Mouse (Mus musculus) left cerebral cortex, adult 8-10 months (tissue): ENCODE measurements around the gene Cops7b. TPM values are rescaled to one million over a fixed set of nuclear protein-coding genes. Genes with fewer than 3 reads are reported as not detected.
"Not testable (repeated sequence)": the region's sequence is repeated elsewhere in the genome, so short reads cannot be mapped to it uniquely, and the experiment has no call there.

Experiments
- DNase-seq, 2 experiments: peaks; one replicate each; pipeline ENCODE4 v3.0.0; 2022; ENCODE audit warnings: low spot score in 2 of 2
- total RNA-seq, 4 experiments: library from RNA; stranded (reverse); gene quantifications; 2 replicates each; pipeline ENCODE4 v1.2.4; 2022

The Cops7b gene
- 10 to 100 TPM; 17.0 to 24.9 (median 22.3) TPM for total RNA-seq

DNA sequence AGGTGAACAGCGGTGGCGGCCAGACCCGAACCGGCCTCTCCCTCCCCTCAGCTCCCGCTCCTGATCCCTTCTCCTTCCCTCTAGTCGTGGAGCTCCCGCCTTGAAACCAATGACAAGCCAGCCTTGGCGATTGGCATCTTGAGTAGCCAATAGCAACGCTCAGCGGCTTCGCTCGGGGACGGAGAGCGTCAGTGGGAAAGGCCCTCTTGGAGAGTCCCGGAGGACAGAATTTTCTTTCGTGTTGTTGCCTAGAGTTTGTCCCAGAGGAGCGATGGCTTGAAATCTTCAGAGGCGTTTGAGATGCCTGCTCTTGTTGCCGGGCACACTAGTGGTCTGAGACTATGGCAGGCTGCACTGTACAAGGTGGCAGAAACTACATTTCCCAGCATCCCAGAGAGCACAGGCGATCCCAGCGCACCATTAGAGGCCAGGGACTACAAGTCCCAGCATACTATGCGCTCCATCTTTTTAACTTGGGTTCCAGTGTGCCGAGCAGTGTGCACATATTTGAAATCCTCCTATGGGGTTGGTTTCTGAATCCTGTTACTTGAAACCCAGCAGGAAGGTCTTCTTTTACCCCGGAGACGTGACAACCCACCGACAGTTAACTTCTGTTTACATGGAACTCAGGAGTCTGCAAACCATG lies at the start of gene Cops7b, which contains the start of gene Pde6d:
Gene Cops7b (plus strand): TSS at position 454 of the 646 bp plus-strand sequence.
Gene Pde6d (minus strand): TSS at position 179 of the 646 bp plus-strand sequence.
- DNase-seq: peak; percentile 93 to 96

DNA sequence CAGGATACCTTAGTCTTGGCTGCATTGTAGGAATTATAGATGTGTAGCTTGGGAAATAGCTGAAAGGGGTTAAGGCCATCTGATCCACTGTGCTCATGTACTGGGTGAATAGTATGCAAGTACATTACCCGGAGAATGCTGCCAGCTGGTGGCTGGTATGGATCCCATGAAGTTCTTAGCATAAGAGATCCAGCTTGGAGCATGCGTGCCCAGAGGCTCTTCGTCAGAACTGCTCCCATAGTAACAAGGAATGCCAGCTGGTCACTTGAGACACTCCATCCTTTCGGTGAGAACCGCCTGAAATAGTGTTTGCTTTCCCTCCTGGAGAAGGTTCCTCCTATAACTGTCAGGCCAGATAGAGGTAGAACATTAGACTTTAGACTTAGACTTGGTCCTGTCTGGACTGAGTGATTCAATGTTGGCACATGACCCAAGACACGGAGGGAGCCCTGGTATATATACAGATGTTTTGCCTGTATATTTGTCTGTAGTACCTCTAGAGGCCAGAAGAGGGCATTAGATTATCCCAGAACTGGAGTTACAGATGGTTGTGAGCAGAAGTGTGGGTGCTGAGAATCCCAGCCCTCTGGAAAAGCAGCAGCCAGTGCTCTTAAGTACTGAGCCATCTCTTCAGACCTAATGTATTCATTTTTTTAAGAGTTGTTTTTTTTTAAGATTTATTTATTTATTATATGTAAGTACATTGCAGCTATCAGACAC lies 49.1 kb upstream of the Cops7b start:
- peak in 1 of 2 experiments; percentile 68 for DNase-seq

DNA sequence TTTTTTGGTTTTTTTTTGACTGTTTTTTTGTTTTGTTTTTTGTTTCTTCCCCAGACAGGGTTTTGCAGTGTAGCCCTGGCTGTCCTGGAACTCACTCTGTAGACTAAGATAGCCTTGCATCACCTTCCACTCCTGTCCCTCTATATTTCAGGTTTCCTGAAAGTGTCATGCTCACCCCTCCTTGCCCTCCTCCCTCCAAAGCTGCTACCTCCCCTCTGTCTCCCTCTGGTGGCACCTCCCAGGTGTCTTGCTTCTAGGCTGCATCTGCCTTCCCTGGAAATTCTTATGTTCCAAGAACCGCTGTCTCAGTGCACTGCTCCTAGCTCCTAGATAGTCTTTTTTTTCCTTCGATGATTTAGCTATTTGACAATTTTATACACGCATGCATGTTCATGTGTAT lies 44.3 kb upstream of the Cops7b start:
- no peak for DNase-seq

DNA sequence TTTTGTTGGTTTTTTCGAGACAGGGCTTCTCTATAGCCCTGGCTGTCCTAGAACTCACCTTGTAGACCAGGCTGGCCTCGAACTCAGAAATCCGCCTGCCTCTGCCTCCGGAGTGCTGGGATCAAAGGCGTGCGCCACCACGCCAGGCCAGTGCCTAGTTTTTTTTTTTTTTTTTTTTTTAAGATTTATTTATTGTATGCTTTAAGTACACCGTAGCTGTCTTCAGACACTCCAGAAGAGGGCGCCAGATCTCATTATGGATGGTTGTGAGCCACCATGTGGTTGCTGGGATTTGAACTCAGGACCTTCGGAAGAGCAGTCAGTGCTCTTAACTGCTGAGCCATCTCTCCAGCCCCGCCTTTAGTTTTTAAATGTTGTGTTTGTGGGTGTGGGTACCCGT lies 43.1 kb upstream of the Cops7b start:
- not testable (repeated sequence) for DNase-seq

DNA sequence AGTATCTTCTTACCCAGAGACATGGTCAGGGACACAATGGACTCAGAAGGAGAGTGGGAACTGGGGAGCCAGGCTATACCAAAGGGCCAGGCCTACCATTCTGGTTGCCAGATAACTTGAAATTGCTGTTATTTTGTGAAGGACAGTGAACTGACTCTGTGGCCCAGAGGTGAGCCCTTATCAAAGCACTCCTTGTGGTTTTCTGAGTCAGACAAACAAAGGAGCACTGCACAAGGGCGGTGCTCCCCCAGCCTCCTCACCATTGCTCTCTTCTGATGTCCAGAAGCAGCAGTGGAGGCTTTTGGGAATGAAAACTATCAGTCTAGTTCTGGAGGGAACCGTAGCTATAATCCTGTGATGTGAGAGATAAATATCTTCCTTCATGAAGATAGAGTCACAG lies 40.1 kb upstream of the Cops7b start:
- DNase-seq: no peak

DNA sequence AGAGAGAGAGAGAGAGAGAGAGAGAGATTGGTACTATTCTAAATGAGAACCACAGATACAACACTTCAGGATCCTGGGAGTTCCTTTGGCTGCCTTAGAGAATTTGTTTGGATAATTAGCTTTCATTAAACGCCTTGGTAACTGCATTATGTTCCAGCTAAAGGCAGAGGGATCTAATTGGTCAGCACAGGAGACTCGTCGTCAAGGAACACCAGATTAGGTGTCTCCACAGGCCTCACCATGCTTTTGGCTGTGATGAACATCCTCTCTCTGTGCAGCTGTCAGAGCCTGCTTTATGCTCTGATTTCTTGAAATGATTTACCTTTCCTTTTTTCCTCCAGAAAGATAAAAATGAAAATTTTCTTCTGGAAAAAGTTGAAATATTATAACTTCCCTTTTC lies 35.9 kb upstream of the Cops7b start:
- DNase-seq: no peak

DNA sequence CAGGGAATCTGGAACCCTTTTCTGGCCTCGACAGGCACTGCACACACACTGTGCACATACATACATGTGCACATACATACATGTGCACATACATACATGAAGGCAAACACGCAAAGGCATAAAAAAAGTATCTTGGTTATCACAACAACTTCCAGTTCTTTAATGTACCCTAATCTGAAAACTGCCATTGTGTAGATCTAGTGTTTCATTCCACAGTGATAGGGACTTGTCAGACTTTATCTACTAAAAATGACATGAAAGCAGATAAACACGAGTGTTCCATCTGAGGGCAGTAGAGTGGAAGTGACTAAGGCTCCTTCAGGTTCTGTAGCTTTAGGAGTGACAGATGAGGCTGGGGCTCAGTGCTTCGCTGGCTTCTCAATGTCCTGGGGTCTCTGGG lies 31.4 kb upstream of the Cops7b start:
- no peak for DNase-seq

DNA sequence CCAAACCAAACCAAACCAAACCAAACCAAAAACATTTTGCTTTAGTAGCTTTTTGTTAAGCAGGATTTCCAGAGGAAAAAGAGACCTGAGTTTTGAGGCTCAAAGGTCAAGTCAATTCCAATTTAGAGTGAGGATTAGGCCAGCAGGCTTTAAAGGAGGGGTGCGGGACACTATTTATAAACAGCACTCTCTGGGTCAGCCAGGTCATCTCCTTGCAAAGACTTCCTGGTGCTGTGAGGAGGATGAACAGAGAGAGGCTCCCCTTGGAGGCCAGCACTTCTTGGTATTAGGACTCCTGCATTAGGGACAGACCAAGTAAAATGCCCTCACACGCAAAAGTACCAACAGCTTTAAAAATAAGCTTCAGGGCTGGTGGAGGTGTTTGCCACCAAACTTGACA lies 30.8 kb upstream of the Cops7b start:
- DNase-seq: no peak

DNA sequence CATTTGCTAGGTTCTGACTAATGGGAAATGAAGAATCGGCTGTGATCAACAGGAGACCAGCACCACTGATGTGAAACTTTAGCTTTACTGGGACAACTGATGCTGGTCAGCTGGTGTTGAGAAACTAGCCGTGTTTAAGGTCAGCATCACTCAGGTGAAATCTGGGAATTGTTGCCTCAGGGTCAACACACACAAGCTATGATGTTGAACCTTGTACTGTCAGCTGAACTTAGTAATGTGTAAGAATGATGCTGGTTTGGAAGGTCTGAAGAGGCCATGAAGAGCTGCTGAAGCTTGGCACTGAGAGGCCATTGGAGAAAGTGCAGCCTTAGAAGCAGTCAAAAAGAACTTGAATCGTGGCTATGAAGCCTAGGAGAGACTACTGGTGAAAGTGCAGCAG lies 27.0 kb upstream of the Cops7b start:
- DNase-seq: no peak

DNA sequence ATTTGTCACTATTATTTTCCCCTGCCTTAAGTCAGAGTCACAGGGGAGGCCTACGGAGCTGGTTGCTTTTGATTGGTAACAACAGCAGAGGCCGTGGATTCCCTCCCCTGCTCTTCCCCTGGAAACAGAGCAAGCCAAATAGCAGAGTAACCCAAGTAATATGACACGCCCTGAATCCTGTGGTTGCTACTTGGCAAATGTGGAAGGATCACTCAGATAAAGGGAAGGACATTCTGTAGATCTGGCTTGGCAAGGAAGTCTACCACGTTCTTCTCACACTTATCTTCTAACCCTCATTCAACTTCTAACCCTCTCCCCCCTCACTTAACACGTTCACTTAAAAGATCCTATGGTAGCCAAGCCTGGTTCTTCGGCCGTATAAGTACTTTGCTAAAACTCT lies 24.8 kb upstream of the Cops7b start:
- no peak for DNase-seq

DNA sequence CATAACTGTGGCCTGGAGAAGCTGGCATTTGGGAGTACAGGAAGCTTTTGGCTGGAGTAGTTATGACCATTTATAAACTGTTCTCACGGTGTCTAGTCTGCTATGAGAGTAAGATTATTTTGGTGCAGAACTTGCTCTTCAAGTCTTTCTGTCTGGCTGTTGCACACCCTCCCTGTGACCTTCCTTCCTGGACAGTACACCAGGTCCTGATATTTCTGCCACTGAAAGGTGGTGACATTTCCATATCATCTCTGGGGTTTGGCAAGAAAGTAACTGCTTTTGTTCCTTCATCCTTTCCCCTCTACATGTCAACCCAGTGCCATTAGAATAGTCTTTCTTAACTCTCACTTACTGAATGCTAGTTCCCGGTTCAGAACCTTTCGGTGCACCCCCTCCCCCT lies 23.5 kb upstream of the Cops7b start:
- no peak for DNase-seq

DNA sequence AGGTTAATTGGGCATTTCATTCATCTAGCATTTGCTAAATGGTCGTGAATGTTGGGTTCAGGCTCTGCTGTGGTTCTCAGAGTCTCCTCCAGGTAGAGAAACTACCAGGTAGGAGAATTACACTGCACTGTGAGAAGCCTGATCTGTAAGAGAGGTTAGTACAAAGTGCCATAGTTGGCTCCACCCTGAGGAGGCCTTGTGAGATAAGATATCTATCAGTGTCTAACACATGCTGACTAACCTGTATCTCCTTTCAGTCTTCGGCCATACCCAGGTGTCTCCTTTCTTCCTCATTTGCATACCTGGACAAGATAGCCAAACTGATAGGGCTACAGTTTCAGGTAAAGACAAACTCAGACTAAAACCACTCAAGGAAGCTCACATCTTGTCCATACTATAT lies 20.0 kb upstream of the Cops7b start:
- no peak for DNase-seq

DNA sequence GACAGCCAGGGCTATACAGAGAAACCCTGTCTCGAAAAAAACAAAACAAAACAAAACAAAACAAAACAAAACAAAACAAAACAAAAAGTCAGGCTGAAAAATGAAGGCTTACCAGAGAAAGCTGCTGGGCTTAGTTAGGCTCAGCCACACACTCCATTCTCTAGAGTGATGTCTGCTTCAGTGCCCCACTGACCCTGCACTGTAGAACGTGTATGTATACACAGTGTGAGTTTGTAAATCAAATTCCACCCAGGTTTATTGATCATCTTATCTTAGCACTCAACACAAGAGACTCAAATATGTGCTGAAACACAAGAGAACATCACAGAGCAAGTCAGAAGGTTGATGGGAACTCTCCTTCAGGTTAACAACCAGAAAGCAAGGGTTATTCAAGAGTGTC lies 14.3 kb upstream of the Cops7b start:
- DNase-seq: no peak

DNA sequence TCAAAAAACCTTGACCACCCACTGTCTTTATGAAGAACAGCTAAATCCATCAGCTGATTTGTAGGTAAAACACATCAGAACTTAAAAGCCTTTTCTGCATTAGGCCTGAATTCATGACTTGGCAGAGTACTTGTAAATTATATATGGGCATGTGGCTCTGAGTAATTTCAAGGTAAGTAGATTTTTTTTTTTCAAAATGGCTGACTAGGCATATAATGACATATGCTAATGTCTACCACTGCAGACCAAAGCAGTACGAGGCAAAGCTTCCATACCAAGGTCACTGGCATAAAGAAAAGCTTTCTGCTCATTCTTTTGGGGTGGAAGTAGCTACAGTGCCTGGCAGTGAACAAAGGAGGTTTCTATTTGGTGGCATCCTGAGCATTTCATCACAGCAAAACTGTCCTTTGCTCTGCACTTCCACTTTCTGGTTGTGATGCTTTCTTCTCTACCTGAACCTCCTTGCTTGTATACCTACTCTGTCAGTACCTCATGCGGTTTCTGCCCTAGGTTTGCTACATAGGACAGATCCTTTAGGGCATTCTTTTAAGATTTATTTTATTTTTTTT lies 13.3 kb upstream of the Cops7b start:
- DNase-seq: no peak

DNA sequence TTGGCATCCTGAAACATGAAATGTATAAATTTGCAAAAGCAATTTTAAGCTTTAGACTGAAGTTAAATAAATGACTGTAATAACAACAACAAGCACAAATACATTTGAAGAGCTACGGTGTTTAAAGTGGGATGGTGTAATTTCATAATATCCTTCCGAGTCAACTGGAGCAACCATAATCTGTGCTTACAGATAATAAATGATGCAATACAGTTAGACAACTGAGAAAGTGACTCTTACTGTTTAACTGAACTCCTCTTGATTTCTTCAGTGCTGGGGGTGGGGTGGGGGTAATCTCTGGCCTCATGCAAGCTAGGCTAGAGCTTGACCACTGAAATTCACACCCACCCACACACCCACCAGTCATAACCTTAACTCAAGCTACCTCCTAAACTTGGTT lies 11.3 kb upstream of the Cops7b start:
- DNase-seq: no peak

DNA sequence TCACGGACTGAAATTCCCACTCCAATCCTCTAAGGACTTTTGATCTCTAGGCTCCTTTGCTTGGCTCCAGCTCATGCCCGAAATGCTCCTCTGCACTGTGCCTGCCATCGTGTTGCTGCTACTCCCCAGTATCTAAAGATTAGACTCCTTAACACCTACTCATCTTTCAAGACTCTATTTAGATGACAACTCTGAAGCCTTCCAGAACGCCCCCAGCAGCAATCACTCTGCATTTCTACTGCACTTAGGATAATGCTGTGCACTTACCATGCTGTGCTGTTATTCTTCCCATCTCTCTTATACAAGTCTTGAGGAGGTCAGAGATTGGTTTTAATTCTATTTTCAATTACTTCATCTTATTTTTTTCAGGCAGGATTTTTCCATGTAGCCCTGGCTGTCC lies 10.8 kb upstream of the Cops7b start:
- DNase-seq: no peak

DNA sequence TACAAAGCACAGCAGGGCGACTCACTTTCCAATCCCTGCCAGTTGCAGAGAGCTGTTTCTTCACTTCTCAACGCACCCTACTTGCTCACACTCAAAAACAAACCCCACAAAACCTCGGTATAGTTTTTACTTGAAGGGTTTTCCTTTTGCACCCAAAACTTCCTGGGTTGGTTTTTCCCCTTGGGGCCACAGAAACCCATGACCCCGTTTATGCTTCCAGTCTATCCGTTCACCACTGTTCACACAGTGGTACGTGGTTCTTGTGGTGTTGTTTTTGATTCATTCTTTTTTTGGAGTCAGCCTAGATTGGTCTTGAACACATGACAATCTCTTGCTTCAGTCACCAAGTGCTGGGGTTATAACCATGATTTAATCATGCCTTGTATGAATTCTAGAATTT lies 2.3 kb upstream of the Cops7b start:
- no peak for DNase-seq

DNA sequence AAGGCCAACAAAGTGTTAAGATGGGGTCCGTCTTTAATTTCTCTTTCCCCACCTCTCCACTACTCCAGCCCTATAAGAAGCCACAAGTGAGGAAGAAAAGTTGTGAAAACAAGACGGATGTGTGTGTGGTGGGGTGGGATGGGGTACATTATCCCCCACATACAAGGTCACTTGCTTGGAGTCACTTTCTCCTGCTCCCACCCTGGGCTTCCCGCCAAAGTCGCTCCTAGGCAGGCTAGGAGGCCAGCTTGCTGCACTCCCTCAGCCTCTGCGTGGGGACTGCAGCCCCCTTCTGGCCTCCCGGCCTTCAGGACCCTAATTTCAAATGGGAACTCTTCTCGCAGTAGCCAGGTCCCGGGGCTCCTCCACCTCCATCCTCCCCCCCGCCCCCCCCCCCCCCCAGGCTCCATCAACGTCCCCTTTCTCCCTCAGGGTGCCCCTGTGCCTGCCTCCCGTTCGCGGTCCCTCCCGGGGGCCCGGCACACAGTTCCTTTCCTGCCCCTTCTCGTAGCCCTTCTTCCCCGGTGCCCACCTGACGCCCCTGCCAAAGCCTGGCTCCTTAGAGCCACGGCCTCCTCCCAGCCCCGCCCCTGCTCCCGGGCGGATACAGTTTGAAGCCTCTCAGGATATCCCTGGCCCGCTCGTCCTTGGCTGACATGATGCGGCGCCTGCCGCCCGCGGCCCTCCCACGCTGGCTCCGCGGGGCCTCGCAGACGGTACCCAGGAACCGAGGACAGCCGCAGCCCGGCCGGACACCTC lies 833 bp upstream of the Cops7b start:
- peak in 1 of 2 experiments; percentile 17 for DNase-seq

DNA sequence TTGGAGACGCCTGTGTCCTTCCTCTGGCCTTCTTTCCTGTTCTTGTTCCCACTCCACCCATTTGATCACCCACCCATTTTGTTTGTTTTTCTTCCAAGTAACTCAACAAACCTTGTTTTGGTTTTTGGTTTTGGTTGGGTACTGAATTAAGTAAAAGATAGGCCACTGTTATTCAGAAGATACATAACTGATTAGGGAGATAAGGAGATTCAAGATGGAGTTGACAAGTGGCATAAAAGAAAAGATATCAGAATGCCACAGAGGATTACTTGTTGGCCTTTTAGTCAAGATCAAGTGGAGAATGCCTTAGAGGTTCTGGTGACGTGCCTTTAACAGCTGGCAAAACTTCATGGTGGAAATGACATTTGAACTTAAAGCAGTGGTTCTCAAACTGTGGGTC lies 1.0 kb downstream of the Cops7b start:
- DNase-seq: no peak

DNA sequence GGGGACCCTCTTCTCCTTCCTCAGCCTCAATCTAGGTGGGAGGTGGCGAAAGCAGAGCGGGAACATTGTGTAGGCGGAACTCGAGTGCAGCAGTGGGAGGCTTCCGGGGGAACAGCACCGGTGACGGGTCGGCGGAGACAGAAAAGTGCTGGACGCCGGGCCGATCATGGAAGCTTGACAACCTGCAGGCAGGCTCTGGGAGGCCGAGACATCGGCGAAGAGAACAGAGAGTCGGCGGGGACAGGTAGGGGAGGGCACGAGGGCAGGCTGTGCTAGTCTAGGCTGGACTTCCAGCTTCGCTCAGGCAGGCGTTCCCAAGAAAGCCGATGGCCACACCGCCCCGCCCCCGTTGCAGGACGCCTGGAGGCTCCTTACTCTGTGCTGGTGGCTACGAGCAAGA lies 4.3 kb downstream of the Cops7b start:
- DNase-seq: peak; percentile 65 to 69

DNA sequence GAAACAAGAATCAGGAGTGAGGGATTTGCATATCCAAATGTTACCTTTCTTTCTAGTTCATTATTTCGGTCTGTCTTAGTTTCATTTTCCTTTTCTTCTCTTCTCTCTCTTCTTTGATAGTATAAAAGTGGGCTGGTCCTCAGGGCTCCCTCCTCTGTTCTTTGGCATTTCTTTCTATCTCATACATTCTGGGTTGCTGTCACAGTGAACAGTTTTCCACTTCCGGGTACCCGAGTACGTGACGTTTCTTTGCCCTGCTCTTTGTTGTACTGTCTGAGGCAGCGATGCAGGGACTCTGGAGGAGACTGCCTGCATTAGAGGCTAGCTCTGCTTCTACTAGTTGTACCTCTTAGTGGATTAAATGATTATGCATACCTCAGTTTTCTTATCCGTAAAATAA lies 11.8 kb downstream of the Cops7b start:
- DNase-seq: no peak

DNA sequence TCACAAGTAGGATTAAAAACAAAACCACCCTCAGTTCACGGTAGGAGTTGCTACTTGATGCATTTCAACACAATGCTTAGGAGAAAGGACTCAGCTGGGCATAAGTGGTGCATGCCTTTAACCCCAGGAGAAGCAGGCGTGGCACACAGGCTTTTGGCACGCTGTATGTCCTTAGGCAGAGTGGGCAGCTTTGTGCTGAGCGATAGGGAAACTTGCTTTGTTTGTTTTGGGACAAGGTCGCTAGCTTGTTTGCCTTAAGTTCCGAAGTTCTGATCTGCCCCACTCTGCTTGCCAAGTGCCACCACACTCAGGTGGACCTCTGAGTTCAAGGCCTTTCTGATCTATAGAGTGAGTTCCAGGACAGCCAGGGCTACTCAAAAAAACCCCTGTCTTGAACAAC lies 12.6 kb downstream of the Cops7b start:
- DNase-seq: no peak
